Mouse (Mus musculus): ENCODE measurements at regions not wholly inside any gene's neighbourhood (a gene's known extent, or its start where the extent isn't known, plus 50 kb on each side); places are given as distances from the start of the nearest gene placed in this dataset.

DNA sequence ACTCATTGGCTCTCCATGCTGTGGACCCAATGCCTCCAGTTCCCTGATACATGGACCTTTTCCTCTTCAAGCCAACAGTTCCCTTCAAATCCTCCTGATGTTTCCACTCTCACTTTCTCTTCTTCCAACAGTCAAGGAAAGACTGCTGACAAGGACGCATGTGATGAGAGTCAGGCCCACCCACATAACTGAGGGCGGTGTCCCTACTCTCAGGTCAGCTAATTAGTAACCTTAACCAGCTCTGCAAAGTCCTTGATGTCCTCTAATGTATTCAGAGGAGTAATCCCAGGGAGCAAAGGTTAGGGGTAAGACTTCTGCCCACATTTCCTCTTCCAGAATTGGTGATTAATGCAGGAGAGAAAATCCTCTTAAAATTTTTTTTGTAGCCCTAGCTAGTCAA is 139.7 kb downstream of the Ackr3 start:
- no peak for DNase-seq (ENCODE audit: low read depth)

DNA sequence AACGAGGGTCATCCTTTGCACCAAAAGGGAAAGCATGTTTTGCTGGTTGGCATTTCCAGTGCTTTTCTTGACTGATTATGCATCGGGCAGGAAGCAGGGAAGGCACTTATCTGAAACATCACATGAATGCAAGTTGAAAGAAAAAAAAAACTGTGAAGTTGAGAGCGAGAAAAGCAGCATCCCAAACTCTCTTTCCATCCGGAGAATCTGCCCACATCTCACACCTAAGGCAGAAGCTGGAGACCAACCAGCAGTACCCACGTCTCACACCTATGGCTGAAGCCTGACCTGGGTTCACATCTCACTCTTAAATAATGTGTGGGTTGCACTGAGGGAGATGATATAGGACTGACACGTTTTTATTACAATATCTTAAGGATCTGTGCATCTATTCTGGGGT is 143.3 kb downstream of the Ackr3 start:
- no peak for DNase-seq (ENCODE audit: low read depth)

DNA sequence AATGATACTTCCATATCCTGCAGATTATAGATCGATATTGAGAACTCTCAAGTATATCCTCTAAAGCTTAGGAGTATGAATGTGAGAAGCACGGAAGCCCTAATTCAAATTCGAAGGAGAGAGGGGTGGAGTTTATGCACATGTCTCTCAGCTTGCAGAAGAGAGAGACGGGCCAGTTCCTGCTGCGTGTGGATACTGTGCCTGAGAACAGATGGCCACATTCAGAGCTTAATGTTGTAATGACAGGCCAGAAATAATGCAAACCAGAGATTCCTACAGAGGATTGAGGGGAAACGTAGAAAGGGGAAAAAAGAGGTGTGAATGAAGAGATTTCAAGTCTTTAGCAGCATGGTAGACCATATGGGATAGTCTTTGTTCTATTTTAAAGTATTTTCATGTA is 145.8 kb downstream of the Ackr3 start:
- DNase-seq (ENCODE audit: low read depth): no peak

DNA sequence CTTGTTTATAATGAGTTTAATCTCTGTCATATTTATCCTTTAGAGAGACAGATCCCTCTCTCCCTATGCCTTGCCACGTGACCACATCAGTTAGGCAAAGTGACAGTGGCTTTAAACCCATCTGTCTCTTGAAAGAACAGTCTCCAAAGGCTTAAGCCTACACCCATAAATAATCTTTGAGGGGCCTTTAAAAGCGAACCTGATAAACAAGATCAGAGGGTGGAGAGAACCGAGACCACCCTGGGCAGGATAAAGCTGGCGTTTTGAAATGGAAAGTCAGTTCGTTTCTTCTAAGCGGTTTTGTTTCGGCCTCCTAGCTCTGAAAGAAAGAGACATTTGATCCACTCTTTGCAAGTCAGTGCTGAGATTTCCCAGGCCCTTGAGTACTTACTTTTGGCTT is 149.5 kb downstream of the Ackr3 start:
- DNase-seq (ENCODE audit: low read depth): no peak

DNA sequence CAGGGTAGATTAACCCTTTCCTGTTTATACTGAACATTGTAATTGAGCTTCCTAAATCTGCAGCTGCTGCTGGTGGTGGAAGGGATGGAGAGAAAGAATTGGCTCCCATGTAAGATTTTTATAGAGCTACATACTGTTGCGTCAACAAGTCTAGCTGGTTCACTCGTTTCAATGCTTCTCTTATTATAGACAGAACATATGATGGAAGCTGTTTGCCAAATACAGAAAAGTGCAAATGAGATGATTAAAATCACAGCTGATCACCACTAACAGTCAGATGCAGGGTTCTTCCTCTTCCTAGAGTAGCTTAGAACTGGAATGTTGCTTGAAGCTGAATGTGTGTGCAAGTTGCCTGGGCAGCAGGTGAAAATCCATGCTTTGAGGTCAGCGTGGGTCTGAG is 152.8 kb downstream of the Ackr3 start:
- no peak for DNase-seq (ENCODE audit: low read depth)

DNA sequence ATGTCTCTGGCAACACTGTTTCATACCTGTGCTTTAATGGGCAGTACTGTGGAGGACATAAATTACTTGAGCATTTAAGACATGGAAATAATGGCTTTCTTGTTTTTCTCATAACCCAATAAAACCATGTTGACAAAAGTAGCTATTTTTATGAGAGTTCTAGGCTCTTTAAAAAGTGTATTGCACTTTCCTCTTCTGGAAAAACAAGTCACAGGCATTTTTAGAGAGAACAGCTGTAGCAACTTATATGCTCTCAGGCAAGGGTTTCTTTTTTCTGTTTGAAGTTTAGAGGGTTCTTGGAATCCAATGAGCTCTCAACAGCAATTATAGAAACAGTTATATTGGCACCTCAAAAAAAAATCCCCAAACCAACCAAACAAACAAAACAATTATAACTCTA is 153.6 kb downstream of the Ackr3 start:
- no peak for DNase-seq (ENCODE audit: low read depth)

DNA sequence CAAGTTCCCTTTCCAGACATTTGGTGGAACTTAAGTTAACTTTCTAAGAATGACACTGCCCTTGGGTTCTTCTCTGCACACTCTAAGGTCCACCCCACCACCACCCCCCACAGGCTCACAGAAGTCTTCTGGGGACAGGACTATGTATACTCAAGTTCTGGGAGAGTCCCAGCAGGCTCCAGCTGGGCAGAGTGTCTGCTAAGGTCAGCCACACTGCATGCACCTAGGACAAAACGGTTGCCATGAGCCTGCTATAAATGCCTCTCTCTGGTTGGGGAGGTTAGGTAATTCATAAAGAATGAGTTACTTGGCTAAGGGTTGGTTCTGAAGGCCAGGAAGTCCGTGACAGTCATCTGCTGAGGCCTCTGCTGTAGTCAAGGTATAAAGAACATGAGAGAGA is 155.2 kb downstream of the Ackr3 start:
- DNase-seq (ENCODE audit: low read depth): no peak

DNA sequence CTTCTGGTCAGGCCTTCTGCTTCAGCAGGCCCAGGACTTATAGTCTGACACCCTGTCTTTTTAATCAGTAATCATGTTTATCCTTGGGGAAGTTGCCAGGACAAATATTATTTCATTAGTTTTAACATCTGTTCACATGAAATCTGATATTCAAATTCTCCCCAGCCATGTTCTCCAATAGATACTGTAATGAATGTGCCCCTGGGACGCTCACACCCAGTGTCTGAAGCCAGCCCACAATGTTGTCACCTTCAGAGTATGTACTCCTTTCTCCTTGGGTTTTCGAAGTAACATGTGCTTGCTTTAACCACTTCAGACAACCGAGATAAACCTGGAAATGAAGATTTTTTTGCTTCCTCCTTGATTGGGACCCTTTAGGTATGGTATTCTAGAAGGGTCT is 156.3 kb downstream of the Ackr3 start:
- DNase-seq (ENCODE audit: low read depth): no peak

DNA sequence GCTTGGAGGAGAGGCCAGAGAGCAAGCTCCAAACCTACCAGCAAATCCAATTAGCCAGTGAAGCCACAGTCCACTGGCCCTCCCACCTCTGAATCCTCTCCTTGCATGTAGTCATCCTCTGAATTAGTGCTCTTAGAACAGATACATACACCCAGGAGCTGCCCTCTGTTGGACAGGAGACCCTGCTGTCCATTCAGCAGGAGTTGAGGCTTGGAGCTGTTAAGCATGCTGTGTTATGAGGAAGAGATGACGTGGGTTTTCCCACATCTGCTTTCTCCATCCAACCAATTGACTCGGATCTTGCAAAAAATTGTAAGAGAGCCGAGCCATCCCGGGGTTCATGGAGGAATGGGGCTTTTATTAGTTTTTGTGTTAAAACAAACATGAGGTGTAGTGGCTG is 160.7 kb downstream of the Ackr3 start:
- DNase-seq (ENCODE audit: low read depth): no peak

DNA sequence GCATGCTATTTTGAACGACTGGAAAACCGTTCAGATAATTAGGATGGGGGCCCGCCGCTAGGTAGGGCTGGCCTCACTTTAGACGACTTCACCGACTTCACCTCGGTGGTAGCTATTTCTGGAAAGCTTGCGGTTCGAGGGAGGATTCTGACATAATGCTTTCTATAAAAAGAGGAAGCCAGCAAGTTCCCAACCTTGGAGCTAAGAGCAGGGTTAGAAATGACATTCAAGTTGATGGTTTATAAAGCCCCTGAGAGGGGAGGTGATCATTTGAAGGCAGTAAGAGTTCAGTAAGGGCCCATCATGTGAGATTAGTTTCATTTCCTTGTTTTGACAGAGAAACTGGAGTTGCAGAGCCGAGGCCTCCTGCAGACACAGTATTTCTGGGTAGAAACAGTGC is 164.8 kb downstream of the Ackr3 start:
- DNase-seq (ENCODE audit: low read depth): no peak

DNA sequence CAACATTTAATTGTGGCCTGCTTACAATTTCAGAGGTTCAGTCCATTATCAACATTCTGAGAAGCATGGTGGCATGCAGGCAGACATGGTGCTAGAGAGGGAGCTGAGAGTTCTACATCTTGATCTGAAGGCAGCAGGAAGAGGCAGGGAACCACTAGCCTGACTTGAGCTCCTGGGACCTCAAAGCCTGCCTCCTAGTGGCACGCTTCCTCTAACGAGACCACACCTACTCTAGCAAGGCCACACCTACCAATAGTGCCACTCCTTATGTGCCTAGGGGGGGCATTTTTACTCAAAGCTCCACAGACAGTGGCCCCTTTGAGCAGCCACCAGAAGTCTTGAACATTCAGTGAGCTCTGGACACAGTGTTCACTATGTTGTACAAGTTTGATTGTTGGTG is 165.5 kb downstream of the Ackr3 start:
- no peak for DNase-seq (ENCODE audit: low read depth)

DNA sequence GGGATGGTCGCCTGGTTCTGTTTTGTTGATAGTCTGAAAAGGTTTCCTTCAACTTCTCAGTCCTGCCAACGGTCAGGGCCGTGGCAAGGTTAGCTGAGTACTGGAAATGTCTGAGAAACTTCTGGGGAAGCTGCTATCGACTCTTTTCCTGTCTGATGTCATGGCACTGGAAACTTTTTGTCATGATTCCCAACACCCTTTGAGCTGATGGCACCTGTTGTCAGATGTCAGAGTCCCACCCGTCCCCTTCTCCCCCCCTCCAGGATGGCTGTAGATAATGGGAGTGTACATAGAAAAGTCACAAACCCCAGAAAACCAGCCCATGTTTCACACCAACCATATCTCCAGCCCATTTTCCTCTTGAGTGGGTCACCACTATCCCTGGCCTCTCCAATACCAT is 167.0 kb downstream of the Ackr3 start:
- no peak for DNase-seq (ENCODE audit: low read depth)

DNA sequence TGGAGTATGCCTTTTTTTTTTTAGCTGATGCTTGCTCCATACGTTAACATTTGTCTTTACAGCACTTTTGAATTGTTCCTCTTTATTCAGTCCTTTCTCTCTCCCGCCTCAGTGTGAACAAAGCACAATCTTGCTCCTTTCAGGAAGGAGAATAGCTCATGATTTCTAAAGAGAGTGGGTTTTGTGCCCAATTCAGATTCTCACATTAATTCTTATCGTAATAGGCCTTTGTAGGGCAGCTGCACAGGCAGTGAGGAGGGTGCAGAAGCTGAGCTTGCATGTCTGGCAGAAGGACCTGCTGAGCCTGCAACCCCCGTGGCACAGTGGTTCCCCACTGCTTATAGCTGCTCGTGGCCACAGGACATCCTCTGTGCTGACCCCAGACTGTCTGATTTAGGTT is 169.2 kb downstream of the Ackr3 start:
- DNase-seq (ENCODE audit: low read depth): no peak

DNA sequence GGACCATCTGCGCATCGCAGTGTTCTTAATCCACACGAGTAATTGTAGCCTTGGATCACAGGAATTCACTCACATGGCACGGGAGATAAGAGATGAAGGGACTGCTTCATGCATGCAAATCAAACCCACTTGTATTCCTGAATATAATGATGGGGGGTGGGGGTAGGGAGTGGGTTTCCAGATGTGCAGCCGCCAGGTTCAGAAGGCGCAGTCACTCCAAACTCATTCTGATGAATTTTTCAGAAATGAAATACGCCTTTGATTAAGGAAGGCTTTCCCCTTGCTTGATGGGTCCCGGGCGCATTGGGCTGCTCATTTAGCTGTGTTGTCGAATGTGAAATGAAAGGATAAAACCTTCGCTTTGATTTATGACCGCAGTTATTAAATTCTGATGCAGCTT is 170.7 kb downstream of the Ackr3 start:
- DNase-seq (ENCODE audit: low read depth): no peak

DNA sequence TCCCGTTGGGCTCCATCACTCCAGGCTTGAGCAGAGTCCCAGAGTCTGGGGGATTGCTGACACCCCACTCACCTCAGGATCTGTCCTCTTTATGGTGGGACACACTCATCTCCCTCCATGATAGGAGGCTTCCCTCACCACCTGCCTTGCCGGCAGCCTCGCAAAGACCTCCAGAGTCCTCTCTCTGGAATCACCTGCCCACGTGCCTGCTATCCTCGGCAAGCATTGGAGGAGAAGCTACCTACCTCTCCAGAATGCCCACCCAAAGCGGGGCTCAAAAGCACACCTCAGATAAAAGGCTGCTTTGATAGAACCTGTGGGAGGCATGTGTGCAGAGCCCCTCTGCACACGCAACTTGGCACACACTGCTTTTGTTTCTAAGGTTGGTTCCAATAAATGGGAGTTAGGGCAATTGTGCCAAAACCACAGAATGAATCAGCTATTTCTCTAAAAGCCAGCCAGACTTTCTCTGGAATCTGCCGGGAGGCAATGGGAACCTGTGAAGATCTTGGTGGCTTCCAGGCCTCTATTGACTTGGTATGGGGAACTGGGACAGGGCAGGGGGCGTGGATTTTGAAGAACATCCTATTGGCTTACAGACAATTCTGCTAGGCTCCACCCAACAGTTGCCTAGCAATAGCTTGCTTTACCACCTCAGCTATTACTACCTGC is 176.4 kb downstream of the Ackr3 start:
- DNase-seq (ENCODE audit: low read depth): no peak

DNA sequence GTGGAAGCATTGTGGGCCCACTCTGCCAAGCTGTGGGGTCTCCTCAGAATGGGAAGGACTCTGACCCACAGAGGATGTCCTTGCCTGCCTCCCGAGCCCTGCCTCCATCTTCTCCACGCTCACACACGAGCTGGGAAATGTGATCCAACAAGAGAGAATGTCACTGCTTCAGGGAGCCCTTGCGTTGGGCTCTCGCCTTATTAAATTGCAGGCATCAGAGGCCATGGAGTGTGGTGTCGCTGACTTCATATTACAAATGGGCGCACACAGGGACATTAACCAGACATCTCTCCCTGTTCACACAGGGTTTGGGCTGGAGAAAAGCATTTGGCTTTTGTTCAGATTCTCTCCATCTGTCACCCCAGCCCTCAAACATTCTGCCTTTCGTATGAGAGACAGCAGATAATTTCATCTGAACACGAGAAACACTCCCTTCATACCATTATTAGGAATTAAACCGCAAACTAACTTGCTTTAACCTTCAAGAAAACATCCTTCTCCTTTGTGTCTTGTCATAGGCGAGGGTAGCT is 179.2 kb downstream of the Ackr3 start:
- no peak for DNase-seq (ENCODE audit: low read depth)

DNA sequence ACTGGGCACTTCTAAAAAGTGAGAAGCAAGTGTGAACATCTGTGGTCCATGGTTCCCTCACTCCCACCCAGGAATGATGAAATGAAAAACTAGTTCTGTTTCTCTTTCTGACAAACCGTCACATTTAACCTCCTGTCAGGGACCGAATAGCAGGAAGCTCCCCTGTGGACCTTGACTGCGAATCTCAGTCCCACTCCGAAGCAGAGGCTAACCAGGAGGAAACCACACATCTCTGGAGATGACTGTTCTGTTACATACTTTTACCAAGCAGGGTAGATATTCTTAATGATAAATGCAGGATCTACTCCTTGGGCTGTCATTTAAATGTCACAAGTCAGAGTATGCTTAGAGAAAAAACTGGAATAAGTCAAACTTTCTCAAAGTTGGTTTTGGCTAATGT is 181.2 kb downstream of the Ackr3 start:
- DNase-seq (ENCODE audit: low read depth): no peak

DNA sequence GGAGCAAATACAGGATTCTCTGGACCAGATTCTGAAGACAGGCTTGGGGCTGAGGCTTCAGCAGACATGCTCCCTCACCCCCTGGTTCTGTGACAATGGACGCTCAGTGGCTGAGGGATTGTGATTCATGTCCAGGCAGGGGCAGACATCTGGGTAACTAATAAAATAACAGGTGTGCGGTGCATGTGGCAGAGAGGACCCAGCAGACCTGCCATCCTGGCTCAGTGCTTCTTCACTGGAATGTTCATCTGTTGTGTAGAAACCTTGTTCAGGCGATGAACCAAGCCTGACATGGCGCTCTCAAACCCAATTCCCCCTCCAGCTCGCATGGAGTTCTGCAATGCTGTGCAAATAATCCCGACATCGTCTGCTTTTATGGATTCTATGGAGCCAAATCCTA is 183.0 kb downstream of the Ackr3 start:
- DNase-seq (ENCODE audit: low read depth): no peak

DNA sequence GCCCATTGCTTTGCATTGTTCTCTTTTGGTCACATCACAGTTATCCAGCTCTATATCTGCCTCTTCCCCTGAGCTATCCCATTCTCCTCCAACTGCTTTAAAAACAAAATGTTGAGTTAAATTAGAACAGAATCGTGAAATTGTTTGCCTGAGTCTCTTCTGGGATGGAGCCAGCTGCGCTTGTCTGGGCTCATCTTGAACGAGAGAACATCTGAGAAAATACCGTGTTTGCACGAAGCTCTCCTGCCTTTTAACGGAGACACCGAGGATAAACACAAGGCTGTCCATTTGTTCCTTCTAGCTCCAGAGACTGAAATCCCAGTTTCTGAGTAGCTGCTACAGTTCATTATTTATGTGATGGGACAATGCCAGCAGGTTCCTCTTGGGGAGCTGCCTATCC is 186.6 kb downstream of the Ackr3 start:
- no peak for DNase-seq (ENCODE audit: low read depth)

DNA sequence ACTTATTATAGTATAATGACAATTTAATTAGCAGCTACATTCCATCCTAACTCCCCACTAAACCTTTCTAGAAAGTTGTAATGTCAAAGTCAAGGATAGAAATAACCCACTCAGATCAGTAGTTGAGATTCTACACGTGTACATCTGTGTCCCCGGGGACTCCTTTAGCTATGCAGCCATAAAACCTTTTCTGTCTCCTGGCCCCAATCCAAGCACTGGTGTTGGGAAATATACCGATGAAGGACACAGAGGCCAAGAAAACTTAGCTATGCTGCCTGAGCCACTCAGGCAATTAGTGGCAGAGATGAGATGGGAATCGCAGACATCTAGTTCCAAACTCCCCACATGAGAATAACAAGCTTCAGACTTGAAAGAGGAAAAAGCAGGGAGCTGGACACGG is 190.1 kb downstream of the Ackr3 start:
- DNase-seq (ENCODE audit: low read depth): no peak

DNA sequence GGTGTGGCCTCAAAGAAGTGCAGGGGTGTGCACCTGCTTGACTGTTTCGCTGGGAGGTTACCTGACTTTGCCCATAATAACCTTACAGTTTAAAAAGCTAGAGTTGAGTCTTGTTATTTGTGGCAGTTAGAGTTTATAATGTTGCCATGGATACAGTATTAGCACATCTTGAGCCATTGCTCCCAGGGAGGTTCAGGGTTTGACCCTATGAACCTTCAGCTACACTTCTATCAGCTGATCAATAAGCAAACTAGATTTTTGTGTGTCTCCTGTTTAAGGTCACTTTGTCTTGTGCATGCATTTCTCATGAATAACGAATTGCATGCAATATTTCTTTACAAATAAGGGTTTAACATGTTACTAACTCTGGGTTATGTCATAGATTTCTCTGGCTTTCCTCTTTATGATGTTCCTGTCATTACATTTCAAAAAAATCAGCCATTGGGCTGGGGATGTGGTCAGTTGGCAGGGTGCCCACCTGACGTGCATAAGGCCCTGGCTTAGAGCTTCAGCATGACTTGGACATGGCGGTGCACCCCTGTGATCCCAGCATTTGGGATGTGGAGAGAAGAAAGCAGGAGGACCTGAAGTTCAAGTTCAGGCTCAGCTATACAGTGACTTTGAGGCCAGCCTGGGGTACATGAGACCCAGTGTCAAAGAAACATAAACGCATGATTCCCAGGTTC is 191.7 kb downstream of the Ackr3 start:
- DNase-seq (ENCODE audit: low read depth): no peak

DNA sequence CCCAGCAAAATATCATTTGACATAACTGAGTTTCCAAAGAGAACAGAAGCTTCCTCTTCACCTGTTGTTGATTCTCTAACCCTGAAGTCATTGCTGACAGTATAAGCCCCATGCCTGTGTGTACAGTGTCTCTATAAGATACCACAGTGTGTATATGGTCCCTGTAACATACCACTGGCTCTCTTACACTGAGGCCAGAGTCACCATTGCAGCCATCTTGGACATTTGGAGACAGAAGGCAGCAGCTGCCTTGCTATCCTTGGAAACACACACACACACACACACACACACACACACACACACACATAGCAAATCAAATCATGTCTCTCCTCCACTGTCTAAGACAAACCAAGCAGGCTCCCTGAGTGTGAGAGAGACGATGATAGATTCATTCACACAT is 192.9 kb downstream of the Ackr3 start:
- no peak for DNase-seq (ENCODE audit: low read depth)

DNA sequence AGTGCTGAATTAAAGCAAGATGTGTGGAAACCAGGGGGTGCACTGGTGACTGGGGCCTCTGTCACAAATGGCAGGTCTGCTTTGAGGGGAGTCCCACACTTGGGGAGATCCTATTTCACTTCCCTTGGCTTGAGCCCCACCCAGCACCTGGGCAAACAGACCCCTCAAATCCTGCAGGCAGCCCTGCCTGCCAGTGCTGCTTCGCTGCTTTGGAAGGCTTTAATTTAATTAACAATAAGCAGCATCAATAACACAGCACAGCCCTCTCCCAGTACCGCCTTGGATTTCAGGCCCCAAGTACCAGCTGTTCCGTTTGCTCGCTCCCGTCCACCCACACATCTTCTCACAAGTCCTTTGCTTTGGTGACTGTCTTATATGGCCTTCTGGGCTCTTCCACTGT is 193.6 kb downstream of the Ackr3 start:
- no peak for DNase-seq (ENCODE audit: low read depth)

DNA sequence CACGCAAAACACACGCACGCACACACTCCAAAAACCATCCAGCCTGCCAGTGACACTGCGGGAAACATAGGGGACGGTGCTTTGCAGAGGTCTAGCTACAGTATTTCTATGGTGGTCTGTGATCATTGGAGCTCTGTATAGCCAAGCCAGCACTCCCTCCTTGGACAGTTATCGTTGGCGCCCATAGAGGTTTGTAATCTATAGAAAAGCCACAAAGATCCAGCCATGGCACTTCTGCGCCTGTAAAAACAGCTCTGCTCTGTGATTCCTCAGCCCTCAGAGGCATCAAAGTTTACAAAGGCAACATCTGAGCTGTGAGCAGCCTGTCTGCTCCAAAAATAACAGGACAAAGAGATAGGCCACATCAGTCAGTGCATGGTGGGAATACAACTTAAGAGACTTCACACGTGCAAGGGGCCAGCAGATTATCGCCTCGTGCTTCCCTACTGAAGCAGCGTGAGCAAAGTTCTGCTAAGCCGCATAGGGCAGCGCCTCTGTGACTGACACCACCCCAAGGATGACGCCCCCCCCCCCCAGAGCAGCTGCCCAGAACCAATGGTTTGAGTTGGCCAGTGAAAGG is 194.7 kb downstream of the Ackr3 start:
- DNase-seq (ENCODE audit: low read depth): no peak

All from induced T-regulatory cell, adult 2 months (primary cell).